ENCODE assay signal across 10 mouse cellular contexts in the genomic region with DNA sequence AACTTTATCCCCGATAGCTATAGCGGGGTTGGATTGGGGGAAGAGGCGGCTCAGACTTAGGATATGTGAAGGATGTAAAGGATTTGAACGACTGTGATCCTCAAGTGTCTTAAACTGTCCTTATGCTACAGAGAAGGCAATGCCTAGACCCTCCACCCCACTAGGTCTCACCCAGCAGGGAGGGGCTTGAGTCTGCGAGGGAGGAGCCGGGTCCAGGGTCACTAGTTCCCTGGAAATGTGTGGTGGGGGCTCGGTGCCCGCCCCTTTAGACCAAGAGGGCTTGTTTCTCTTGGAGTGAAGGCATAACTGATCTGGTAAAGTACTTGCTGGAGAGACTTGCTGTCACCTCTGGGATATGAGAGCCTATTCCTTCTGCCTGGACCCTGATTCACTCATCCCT. TPM values are rescaled to one million over a fixed set of nuclear protein-coding genes. Genes with fewer than 3 reads are reported as not detected.
DNase-seq lines count a peak whose midpoint lies in the region; ATAC-seq and TF ChIP-seq lines count a peak whose summit lies in the region.
"Had no signal": no experiment of that assay in that cellular context is flagged by ENCODE, and none has a peak within 500 bp of the region (broad histone marks: within the 10 kb centered on the region; RNA-seq: fewer than 3 reads in every experiment).

No protein-coding gene starts in this region.

- DNase-seq in kidney, postnatal 14 days = no peak
- peak; percentile 77 for DNase-seq in embryonic facial prominence, embryonic 10.5 days (ENCODE audit: low spot score)
- no peak for DNase-seq in hindbrain, postnatal 0 days (ENCODE audit: low spot score)
- DNase-seq in cerebellum, adult 9-10 months = no peak
- DNase-seq in cerebellum, postnatal 36 days = no peak

- peaks cover 22% of the 10 kb centered on the region for H3K4me1 ChIP-seq in kidney, embryonic 15.5 days
- peaks cover 73% of the 10 kb centered on the region for H3K4me1 ChIP-seq in embryonic facial prominence, embryonic 10.5 days
- H3K4me1 ChIP-seq in hindbrain, postnatal 0 days (ENCODE audit: insufficient read depth, low read length) = peaks cover 10% of the 10 kb centered on the region

- H3K79me2 ChIP-seq in myocyte (ENCODE audit: control insufficient read depth, insufficient read depth) = no peaks in the 10 kb centered on the region

- peak; percentile 63 for ATAC-seq in kidney, embryonic 15.5 days (replicated peaks; ENCODE audit: low FRiP score)
- ATAC-seq in hindbrain, postnatal 0 days = no peak
- no peak for ATAC-seq in CD4-positive, CD25-positive, alpha-beta regulatory T cell, adult 4 months

- no peak for TF ChIP-seq POLR2A in myocyte (IDR thresholded peaks at IDR 0.05; ENCODE audit: insufficient read length, low read depth)

- H3K36me3 ChIP-seq in kidney, embryonic 15.5 days = peaks cover 20% of the 10 kb centered on the region
- H3K36me3 ChIP-seq in embryonic facial prominence, embryonic 10.5 days (replicated peaks) = peaks cover 50% of the 10 kb centered on the region
- no peaks in the 10 kb centered on the region for H3K36me3 ChIP-seq in hindbrain, postnatal 0 days (ENCODE audit: insufficient read depth, low read length)
- H3K36me3 ChIP-seq in myocyte (ENCODE audit: control insufficient read depth, insufficient read depth) = no peaks in the 10 kb centered on the region

- H3K9ac ChIP-seq in kidney, embryonic 15.5 days = peak overlapping the region; percentile 88; the same call in 1 of the 2 replicates
- H3K9ac ChIP-seq in hindbrain, postnatal 0 days (replicated peaks; ENCODE audit: low read length) = peak overlapping the region; percentile 88

- WGBS in kidney, embryonic 15.5 days = 1% methylated on average over 8 of the region's 8 CpGs
- 1% methylated on average over 8 of the region's 8 CpGs for WGBS in embryonic facial prominence, embryonic 10.5 days
- under 1% methylated on average over 8 of the region's 8 CpGs for WGBS in hindbrain, postnatal 0 days

- peak overlapping the region; percentile 81 for H3K4me3 ChIP-seq in kidney, embryonic 15.5 days (replicated peaks)
- H3K4me3 ChIP-seq in embryonic facial prominence, embryonic 10.5 days = peak overlapping the region; percentile 94
- H3K4me3 ChIP-seq in hindbrain, postnatal 0 days (ENCODE audit: low read length) = peak overlapping the region; percentile 89
- H3K4me3 ChIP-seq in myocyte = no peak overlapping the region

- H3K9me3 ChIP-seq in kidney, embryonic 15.5 days (replicated peaks) = no peaks in the 10 kb centered on the region
- H3K9me3 ChIP-seq in embryonic facial prominence, embryonic 10.5 days = no peaks in the 10 kb centered on the region
- no peaks in the 10 kb centered on the region for H3K9me3 ChIP-seq in hindbrain, postnatal 0 days (ENCODE audit: low read length)

- H3K27ac ChIP-seq in kidney, embryonic 15.5 days = peak overlapping the region; percentile 91; the same call in 1 of the 2 replicates
- peak overlapping the region; percentile 98 for H3K27ac ChIP-seq in embryonic facial prominence, embryonic 10.5 days (replicated peaks)
- H3K27ac ChIP-seq in hindbrain, postnatal 0 days = peak overlapping the region; percentile 90; the same call in 1 of the 2 replicates

- TF ChIP-seq CTCF in hindbrain, postnatal 0 days (IDR thresholded peaks at IDR 0.05; ENCODE audit: low read depth) = no peak

- H3K4me2 ChIP-seq in kidney, embryonic 15.5 days = peak overlapping the region; percentile 98
- H3K4me2 ChIP-seq in hindbrain, postnatal 0 days (ENCODE audit: low read depth, low read length) = peak overlapping the region; percentile 98
- peak overlapping the region; percentile 83 for H3K4me2 ChIP-seq in myocyte (ENCODE audit: low read depth)

- H3ac ChIP-seq in myocyte (ENCODE audit: control insufficient read depth, insufficient read length) = no peak overlapping the region

- peaks cover 37% of the 10 kb centered on the region for H3K27me3 ChIP-seq in kidney, embryonic 15.5 days
- 0 out of 2 replicates have a peak, but pooled peaks cover 6% of the 10 kb centered on the region for H3K27me3 ChIP-seq in embryonic facial prominence, embryonic 10.5 days (replicated peaks; ENCODE audit: low read depth, poor library complexity, severe bottlenecking)
- H3K27me3 ChIP-seq in hindbrain, postnatal 0 days (ENCODE audit: insufficient read depth, low read length) = no peaks in the 10 kb centered on the region
- peaks cover 62% of the 10 kb centered on the region for H3K27me3 ChIP-seq in myocyte (ENCODE audit: control insufficient read depth, insufficient read depth, insufficient read length)

TF ChIP-seq in myocyte, 11 proteins besides CTCF, POLR2A, EP300 and RAD21:
- no peak for TF ChIP-seq CEBPB (IDR thresholded peaks at IDR 0.05; ENCODE audit: insufficient read depth, poor library complexity, severe bottlenecking)
- TF ChIP-seq MYOG (IDR thresholded peaks at IDR 0.05; ENCODE audit: control insufficient read depth in 1 of 3, insufficient read depth in 1 of 3, insufficient read length in 2 of 3, low read depth in 2 of 3) = no peak
- TF ChIP-seq TCF3 (IDR thresholded peaks at IDR 0.05; ENCODE audit: insufficient read length, low read depth) = no peak
- no peak for TF ChIP-seq TCF12 (IDR thresholded peaks at IDR 0.05; ENCODE audit: insufficient read depth, poor library complexity, severe bottlenecking)

RNA-seq across cellular contexts. Expression of gene Igdcc3, which starts 1.4 kb away (rescaled TPM):
- polyA plus RNA-seq in kidney, embryonic 15.5 days (2015; fragmentation: Nextera tagmentation; extraction: Ambion mirVana) = 3.5 and 4.2 TPM in 2 replicates
- polyA plus RNA-seq in embryonic facial prominence, embryonic 10.5 days (2016; fragmentation: Nextera tagmentation; extraction: Ambion mirVana) = 167 and 281 TPM in 2 replicates
- total RNA-seq in hindbrain, postnatal 0 days (2014; rRNA removed) = 2.3 and 6.3 TPM in 2 replicates
- 5.2 and 6.2 TPM in 2 replicates for polyA plus RNA-seq in hindbrain, postnatal 0 days (2015; fragmentation: Nextera tagmentation; extraction: Ambion mirVana)
- polyA plus RNA-seq in myocyte (2012; fragmentation: generic; extraction: Trizol) = not detected
- polyA plus RNA-seq in CD4-positive, CD25-positive, alpha-beta regulatory T cell, adult 4 months (2017; shearing (Covaris generic)) = not detected
- total RNA-seq: liver, adult 2 months; MEL had no signal
- polyA plus RNA-seq: liver, adult 2 months had no signal

RNA-seq across cellular contexts. Expression of gene Igdcc4, which starts 41.1 kb away (rescaled TPM):
- 11.8 and 13.5 TPM in 2 replicates for polyA plus RNA-seq in kidney, embryonic 15.5 days (2015; fragmentation: Nextera tagmentation; extraction: Ambion mirVana)
- polyA plus RNA-seq in embryonic facial prominence, embryonic 10.5 days (2016; fragmentation: Nextera tagmentation; extraction: Ambion mirVana) = 9.7 and 11.5 TPM in 2 replicates
- total RNA-seq in hindbrain, postnatal 0 days (2014; rRNA removed) = 51.1 and 56.8 TPM in 2 replicates
- 12.2 and 13.2 TPM in 2 replicates for polyA plus RNA-seq in hindbrain, postnatal 0 days (2015; fragmentation: Nextera tagmentation; extraction: Ambion mirVana)
- polyA plus RNA-seq in myocyte (2012; fragmentation: generic; extraction: Trizol) = 9.4 TPM
- polyA plus RNA-seq in CD4-positive, CD25-positive, alpha-beta regulatory T cell, adult 4 months (2017; shearing (Covaris generic)) = under 1 TPM in 1 of 2 experiments, not detected in 1; 0.05 TPM

RNA-seq across cellular contexts. Expression of gene Parp16, which starts 52.8 kb away (rescaled TPM):
- polyA plus RNA-seq in kidney, embryonic 15.5 days (2015; fragmentation: Nextera tagmentation; extraction: Ambion mirVana) = 7.9 and 8.1 TPM in 2 replicates
- 8.2 and 8.3 TPM in 2 replicates for polyA plus RNA-seq in embryonic facial prominence, embryonic 10.5 days (2016; fragmentation: Nextera tagmentation; extraction: Ambion mirVana)
- 2.6 and 6.7 TPM in 2 replicates for total RNA-seq in hindbrain, postnatal 0 days (2014; rRNA removed)
- polyA plus RNA-seq in hindbrain, postnatal 0 days (2015; fragmentation: Nextera tagmentation; extraction: Ambion mirVana) = 5.9 and 6.3 TPM in 2 replicates
- 2.2 TPM for polyA plus RNA-seq in myocyte (2012; fragmentation: generic; extraction: Trizol)
- polyA plus RNA-seq in CD4-positive, CD25-positive, alpha-beta regulatory T cell, adult 4 months (2017; shearing (Covaris generic)) = 1 to 10 TPM; 6.4 to 7.5 TPM

Comparison
In these comparisons a context has a peak if more than half of its experiments do, and no peak if none do; other contexts are left out.
1. RNA of gene Igdcc3, which starts 1.4 kb away (polyA plus RNA-seq): 167 to 281 TPM in embryonic facial prominence, embryonic 10.5 days; 5.2 to 6.2 TPM in hindbrain, postnatal 0 days, 3.5 to 4.2 TPM in kidney, embryonic 15.5 days, not detected in myocyte (single experiment) and not detected in CD4-positive, CD25-positive, alpha-beta regulatory T cell, adult 4 months; every median in the first group is over 10 times any median in the second.
2. Peak in every context shown above with its lines, with median percentiles within 50 percentile points of each other: H3K27ac ChIP-seq and H3K4me2 ChIP-seq.